Mouse (Mus musculus): Measurements from ENCODE around the gene Appbp2.

The Appbp2 gene

GRCm38 (mm10) chr11:85223248-85223647 lies 11.7 kb downstream of the Appbp2 start:
- DNase-seq (ENCODE audit: low read depth, low spot score): no peak

- no peak for DNase-seq (ENCODE audit: low read depth, low spot score)
Measured at GRCm38 (mm10) chr11:85222561-85222960, 12.4 kb downstream of the Appbp2 start.

- no peak for DNase-seq (ENCODE audit: low read depth, low spot score)
Measured at GRCm38 (mm10) chr11:85219014-85219413, 15.9 kb downstream of the Appbp2 start.

DNA sequence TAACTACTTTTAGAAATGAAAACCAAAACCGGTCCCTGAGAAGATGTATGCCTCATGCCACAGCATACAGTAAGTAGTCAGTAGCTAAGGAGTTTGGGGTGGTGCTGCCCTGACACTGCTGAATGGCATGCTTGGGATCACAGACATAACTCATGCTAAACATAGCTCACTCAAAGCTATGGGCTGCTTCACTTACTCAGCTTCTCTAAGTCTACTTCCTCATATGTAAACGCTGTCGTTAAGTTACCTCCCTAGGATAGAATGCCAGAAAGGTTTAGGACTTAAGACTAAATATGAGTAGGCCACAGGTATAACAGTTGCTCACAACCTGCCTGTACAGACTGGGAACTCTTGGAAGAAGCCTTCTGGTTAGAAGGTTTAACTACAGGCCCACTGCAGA lies 20.3 kb downstream of the Appbp2 start:
- DNase-seq (ENCODE audit: low read depth, low spot score): no peak

- no peak for DNase-seq (ENCODE audit: low read depth, low spot score)
Measured at GRCm38 (mm10) chr11:85213215-85213614, 21.7 kb downstream of the Appbp2 start.

- no peak for DNase-seq (ENCODE audit: low read depth, low spot score)
Measured at GRCm38 (mm10) chr11:85211151-85211550, 23.8 kb downstream of the Appbp2 start.

DNA sequence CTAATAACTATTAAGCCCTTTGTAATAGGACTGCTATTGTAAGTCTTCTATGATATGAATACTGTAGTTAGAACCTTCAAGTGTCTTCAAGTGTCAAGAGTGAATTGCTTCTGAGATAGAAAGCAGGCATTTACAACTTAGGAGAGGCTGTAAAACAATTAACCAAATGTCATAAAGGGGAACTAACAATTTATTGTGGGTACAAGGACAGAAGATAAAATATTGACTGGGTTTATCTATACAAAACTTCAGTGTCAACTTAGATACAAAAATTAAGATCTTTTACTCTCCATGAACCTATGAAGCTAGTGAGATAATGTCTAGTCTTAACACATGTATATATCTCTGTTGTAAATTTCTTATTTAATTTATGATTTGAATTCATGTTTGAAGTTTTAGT lies 28.7 kb downstream of the Appbp2 start:
- DNase-seq (ENCODE audit: low read depth, low spot score): no peak

DNA sequence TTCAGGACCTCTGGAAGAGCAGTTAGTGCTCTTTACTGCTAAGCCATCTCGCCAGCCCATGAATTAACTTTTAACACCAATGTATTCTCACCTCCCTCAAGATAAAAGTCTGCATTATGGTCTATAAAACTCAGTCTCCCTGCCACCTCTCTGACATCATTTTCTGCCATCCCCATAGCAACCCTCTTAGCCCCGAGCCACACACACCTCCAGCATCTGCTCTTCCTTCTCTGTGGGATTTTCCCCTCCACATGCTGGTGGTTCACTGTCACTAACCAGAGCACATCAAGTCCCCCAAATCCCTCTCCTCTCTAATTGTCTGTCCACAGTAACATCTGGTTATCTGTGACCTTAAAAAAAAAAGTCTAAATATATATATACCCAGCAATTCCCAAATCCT lies 36.0 kb downstream of the Appbp2 start:
- no peak for DNase-seq (ENCODE audit: low read depth, low spot score)

GRCm38 (mm10) chr11:85196046-85196445 lies 38.9 kb downstream of the Appbp2 start:
- DNase-seq (ENCODE audit: low read depth, low spot score): no peak

- DNase-seq (ENCODE audit: low read depth, low spot score): no peak
Measured at GRCm38 (mm10) chr11:85194206-85194605, 40.7 kb downstream of the Appbp2 start.

GRCm38 (mm10) chr11:85190741-85191140 lies 44.2 kb downstream of the Appbp2 start:
- no peak for DNase-seq (ENCODE audit: low read depth, low spot score)

DNA sequence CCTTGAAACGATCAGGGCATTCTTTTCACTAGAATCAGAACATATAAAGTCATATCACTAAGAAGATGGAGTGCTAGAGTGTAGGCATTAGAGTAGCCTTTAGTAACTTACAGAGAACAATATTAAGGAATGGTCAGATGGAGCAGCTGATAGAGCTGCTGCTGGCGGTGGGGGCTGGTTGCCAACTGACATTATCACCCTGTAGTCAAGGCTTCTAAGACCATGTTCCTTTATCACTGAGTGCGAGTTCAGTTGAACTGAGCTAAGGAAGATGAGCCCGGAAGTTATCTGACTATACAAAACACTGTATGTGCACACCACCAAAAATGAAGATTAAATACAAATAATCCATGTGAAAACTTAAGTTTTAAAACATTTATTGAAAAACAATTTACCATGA lies 45.8 kb downstream of the Appbp2 start:
- DNase-seq (ENCODE audit: low read depth, low spot score): no peak

GRCm38 (mm10) chr11:85184839-85185238 lies 50.1 kb downstream of the Appbp2 start:
- DNase-seq (ENCODE audit: low read depth, low spot score): no peak

DNA sequence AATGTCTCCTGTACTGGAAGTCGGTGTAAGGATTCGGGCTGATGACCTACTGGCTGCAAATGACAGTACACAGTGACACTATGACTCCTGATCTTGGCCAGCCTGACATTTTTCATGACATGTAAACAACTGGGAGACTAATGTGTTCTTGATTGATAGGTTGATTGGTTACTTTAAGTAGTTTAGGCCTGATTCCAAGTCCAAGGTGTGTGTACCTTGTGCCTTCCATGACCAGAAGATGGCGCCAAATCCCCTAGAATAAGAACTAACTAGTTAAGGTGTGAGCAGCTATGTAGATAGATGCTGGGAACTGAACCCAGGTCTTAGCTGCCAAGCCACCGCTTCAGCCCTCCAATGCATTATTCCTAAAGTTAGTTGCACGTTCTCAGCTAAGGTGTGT lies 50.8 kb downstream of the Appbp2 start:
- peak; percentile 36 for DNase-seq (ENCODE audit: low read depth, low spot score)

DNA sequence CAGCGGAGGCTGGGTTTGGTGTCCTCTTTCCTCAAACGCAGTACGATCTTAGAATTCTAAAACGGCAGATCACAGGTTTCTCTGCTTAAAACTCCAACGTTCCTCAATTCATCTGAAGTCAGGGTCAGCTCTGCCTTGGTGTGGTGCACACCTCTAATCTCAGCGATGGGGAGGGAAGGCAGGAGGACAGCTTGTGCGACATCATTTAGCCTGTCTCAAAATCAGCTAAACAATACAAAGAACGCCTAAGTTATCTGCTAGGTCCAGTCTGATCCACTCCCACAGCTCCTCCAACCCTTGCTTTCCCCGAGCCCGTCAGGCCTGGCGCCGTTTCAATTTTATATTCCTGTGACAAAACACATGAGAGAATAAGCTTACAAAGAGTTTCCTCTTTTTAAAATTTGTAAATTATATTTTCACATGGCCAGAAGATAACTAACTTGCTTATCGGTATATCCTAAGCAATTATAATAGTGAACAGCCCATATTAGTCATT lies 51.6 kb downstream of the Appbp2 start:
- DNase-seq (ENCODE audit: low read depth, low spot score): no peak

DNA sequence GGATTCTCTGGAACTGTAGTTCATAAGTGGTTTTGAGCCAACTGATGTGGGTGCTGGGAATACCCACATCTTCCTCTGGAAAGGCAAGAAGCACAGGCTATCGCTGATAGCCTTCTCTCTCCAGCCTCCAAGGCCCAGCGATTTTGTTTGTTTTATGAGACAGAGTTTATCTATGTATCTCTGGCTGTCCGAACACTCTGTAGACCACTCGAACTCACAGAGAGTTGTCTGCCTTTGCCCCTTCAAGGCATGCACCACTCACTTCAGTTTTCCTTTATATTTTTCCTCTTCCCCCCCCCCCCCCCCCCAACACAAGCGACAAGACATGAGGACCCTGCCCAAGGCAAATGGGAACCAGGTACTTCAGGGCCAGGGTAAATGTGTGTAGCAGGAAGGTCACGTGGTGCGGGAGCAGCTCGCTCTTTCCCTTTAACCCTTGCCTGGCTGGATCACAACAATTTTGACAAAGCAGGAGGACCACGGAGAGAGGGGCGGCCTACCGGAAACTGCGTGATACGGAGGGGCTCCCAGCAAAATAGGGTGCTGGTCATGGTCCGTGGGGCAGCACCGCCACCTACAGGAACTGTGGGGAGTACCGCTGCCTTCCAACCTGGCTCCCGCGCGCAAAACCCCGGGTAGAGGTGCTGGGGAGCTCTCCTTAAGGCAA lies 52.2 kb downstream of the Appbp2 start:
- peak; percentile 81 for DNase-seq (ENCODE audit: low read depth, low spot score)

GRCm38 (mm10) chr11:85178413-85178812 lies 56.5 kb downstream of the Appbp2 start:
- DNase-seq (ENCODE audit: low read depth, low spot score): no peak

DNA sequence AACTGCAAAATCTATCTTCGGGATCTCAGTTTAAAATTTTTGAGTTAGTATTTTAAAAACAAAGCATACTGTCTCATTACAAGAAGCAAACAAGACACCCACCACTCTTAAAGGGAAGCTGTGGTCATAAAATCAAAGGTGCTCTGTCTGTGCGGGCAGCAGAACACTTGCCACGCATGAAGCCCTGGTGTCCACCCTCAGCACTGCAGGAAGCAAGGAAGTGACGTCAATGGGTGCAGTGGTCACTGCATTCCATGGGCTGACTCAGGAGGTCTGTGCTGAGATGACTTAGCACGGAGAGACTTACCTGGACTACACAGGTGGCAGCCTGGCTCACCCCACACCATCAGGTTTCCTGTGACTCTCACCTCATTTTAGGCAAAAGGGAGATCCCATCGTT lies 57.2 kb downstream of the Appbp2 start:
- no peak for DNase-seq (ENCODE audit: low read depth, low spot score)

GRCm38 (mm10) chr11:85175941-85176340 lies 59.0 kb downstream of the Appbp2 start:
- no peak for DNase-seq (ENCODE audit: low read depth, low spot score)

- no peak for DNase-seq (ENCODE audit: low read depth, low spot score)
Measured at GRCm38 (mm10) chr11:85170833-85171232, 64.1 kb downstream of the Appbp2 start.

GRCm38 (mm10) chr11:85170058-85170740 lies 64.7 kb downstream of the Appbp2 start, which contains the start of gene 1700125H20Rik:
Gene 1700125H20Rik, plus strand, starts transcription at chr11:85170404.
- DNase-seq (ENCODE audit: low read depth, low spot score): peak; percentile 80

- no peak for DNase-seq (ENCODE audit: low read depth, low spot score)
Measured at GRCm38 (mm10) chr11:85167503-85167902, 67.4 kb downstream of the Appbp2 start.

GRCm38 (mm10) chr11:85164371-85164770 lies 70.6 kb downstream of the Appbp2 start:
- DNase-seq (ENCODE audit: low read depth, low spot score): no peak

Measured in embryo, embryonic 11.5 days (tissue).